Mouse (Mus musculus) ES-Bruce4 (cell line): ENCODE results near the gene Ski. TPM values are rescaled to one million over a fixed set of nuclear protein-coding genes. Genes with fewer than 3 reads are reported as not detected.
"Not testable (repeated sequence)": the region's sequence is repeated elsewhere in the genome, so short reads cannot be mapped to it uniquely, and the experiment has no call there.

Source experiments
- H3K27ac ChIP-seq: 2 replicates; pipeline ENCODE4 v1.5.1; 2012; ENCODE audit warnings: low read length, inconsistent platforms; ENCODE audit not compliant: insufficient read depth
- H3K27me3 ChIP-seq: 2 replicates; pipeline ENCODE4 v1.6.1; 2012; ENCODE audit warnings: mild to moderate bottlenecking, low read length, inconsistent platforms; ENCODE audit not compliant: control insufficient read depth, poor library complexity, insufficient read depth, severe bottlenecking
- H3K36me3 ChIP-seq: 2 replicates; pipeline ENCODE4 v1.6.1; 2012; ENCODE audit warnings: inconsistent platforms, mild to moderate bottlenecking, low read length, moderate library complexity; ENCODE audit not compliant: control insufficient read depth, poor library complexity, insufficient read depth, severe bottlenecking
- H3K4me1 ChIP-seq: one replicate; pipeline ENCODE4 v1.8.1; 2011; ENCODE audit warnings: low read length; ENCODE audit not compliant: control insufficient read depth, insufficient read depth
- H3K4me3 ChIP-seq: 2 replicates; pipeline ENCODE4 v1.5.1; 2011; ENCODE audit warnings: low read depth, mild to moderate bottlenecking, low read length
- H3K9ac ChIP-seq: 2 replicates; pipeline ENCODE4 v1.6.1; 2012; ENCODE audit warnings: low read depth, mild to moderate bottlenecking, inconsistent platforms; ENCODE audit not compliant: poor library complexity, severe bottlenecking
- H3K9me3 ChIP-seq: replicated peaks from 2 replicates; pipeline ENCODE4 v1.6.1; 2012; ENCODE audit warnings: mild to moderate bottlenecking, low read length, inconsistent platforms; ENCODE audit not compliant: control insufficient read depth, poor library complexity, insufficient read depth, severe bottlenecking
- CTCF ChIP-seq: IDR thresholded peaks from one replicate; pipeline ENCODE4 v1.8.1; 2011; ENCODE audit warnings: low read depth, low read length
- EP300 ChIP-seq: IDR thresholded peaks from 2 replicates; pipeline ENCODE4 v1.6.1; 2011; ENCODE audit warnings: low read depth, low read length; ENCODE audit not compliant: insufficient read depth
- POLR2A ChIP-seq: IDR thresholded peaks from one replicate; pipeline ENCODE4 v1.8.1; 2011; ENCODE audit warnings: low read length; ENCODE audit not compliant: insufficient read depth
- polyA plus RNA-seq: library from polyadenylated mRNA; stranded (reverse); fragments of >200 nt; gene quantifications from 2 replicates; pipeline ENCODE4 v1.2.4, GENCODE M21; 2011; ENCODE audit warnings: low read depth; ENCODE audit not compliant: missing spikeins, insufficient read depth, insufficient read length

Ski gene
- polyA plus RNA-seq, 1 experiment, result 67.2 TPM

DNA sequence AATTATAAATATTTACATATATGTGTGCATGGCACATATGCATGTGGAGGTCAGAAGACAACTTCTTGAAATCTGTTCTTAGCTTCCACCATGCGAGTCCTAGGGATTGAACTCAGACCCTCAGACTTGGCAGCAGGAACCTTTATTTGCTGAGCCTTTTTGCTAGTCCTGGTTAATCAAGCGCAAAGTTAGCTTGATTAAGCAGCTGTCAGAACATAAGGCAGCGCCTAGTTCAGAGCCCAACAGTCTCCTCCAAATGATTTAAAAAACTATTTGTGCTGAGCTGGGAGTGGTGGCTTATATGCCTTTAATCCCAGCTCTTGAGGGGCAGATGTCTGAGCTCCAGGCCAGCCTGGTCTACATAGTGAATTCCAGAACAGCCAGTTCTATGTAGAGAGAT, 28.8 kb upstream of the Ski start:
- H3K4me3 ChIP-seq, result no peak overlapping the region; the same call in 1 of the 2 replicates
- H3K27ac ChIP-seq, result no peak overlapping the region
- no peak for TF ChIP-seq CTCF
- H3K36me3 ChIP-seq, result no peaks in the 10 kb centered on the region
- no peaks in the 10 kb centered on the region for H3K4me1 ChIP-seq
- H3K27me3 ChIP-seq, result no peaks in the 10 kb centered on the region
- peak overlapping the region; percentile 84; the same call in 1 of the 2 replicates for H3K9ac ChIP-seq
- H3K9me3 ChIP-seq, result no peaks in the 10 kb centered on the region

DNA sequence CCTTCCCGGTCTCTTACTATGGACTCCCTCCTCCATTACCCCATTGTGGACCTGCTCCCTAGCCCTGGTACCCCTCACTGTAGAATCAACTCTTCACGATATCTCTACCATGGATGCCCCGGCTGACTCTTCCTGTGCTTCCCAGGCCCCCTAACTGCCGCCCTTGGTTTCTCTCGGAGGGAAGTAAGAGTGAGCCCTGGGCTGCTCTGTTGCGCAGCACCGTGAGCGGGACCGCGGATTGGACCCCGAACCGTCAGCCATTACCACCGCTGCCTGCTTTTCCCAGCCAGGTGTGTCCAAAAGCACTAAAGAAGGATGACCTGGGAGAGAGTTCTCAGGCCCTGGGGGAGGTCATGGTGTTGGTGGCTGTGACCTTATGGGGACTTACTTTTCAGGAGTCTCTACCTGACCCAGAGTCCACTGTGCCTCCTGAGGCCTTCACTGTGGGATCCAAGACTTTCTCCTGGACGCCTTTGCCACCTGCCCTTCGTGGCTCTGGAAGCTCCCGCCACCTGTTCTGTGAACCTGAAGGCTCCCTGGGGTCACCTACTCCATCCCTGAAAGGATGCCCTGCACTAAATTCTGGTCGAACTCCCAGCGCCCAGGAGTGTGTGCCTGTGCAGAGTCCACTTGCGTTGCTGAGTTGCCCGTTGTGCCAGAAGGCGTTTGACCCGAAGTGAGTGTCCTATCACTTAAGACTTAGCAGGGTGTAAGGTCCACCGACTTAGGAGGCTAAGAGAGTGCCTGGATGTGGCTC, 28.1 kb upstream of the Ski start:
- Histone ChIP-seq H3K9ac (peak overlapping the region; percentile 84), H3K36me3 (no peaks in the 10 kb centered on the region), H3K9me3 (no peaks in the 10 kb centered on the region), H3K4me3 (peak overlapping the region; percentile 86), H3K27ac (peak overlapping the region; percentile 87), H3K4me1 (no peaks in the 10 kb centered on the region), H3K27me3 (no peaks in the 10 kb centered on the region)
- no peak for TF ChIP-seq EP300
- no peak for TF ChIP-seq POLR2A
- no peak for TF ChIP-seq CTCF

DNA sequence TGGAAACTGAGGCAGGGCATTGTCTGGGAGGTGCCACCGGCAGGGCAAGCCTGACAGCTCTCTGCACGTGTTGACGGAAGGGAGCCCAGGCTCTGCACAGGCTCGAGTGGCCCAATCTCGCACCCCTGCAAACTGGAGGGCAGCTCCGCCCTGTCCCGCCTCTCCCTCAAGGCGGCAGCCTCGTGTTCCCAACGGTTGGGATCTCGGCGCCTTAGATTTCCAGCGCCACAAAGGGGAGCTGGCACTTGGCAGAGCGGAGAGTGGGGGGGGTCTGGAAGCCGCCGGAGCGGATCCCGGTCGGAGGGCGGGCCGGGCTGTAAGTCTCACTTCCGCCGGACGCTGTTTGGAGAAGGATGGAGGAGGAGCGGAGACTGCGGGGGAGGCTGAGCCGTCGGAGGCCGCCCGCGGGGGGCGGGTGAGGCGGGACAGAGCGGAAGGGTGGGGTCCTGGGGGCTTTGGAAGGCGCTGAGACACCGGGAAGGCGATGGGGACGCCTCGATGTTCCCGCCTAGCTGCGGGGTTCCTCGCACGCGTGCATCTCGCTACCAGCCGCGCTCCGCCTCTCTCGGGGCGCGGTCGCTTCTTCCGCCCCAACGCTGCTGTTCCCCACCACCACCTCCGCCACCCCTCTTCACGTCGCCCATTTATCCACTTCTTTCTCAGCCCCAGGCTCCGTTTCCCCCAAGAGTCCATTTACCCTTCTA, 27.4 kb upstream of the Ski start, which contains the start of gene Faap20:
Faap20 (plus strand) TSS at position 155 of the 704 bp plus-strand sequence.
- Histone ChIP-seq H3K9ac (peak within 1 kb of the TSS; percentile 84), H3K27me3 (no peaks in the 10 kb centered on the region), H3K36me3 (no peaks in the 10 kb centered on the region), H3K9me3 (no peaks in the 10 kb centered on the region), H3K27ac (peak within 1 kb of the TSS; percentile 87), H3K4me1 (no peaks in the 10 kb centered on the region), H3K4me3 (peak within 1 kb of the TSS; percentile 86)
- TF ChIP-seq EP300 (no peak), POLR2A (peak; percentile 67), CTCF (no peak)

DNA sequence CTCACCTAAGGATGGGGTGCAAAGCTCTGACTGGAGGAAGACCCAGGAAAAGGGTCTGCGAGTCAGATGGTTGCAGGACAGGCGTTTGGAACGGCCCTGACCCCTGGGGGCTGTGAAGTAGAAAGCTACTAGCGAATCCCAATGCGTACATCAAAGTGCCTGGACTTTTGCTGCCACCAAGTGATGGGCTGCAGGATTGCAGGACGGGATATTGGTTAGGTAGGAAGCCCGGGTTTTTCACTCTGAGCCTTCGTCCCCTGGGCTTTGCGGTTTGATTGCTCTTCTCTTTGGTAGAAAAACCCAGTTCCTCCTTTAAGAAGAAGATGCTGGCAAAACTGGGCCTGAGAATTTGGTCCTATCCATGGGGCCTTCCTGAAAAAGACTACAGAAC, 26.9 kb upstream of the Ski start:
- peak; percentile 97 for TF ChIP-seq CTCF
- TF ChIP-seq EP300, result peak; percentile 39; the same call in 1 of the 2 replicates
- no peak for TF ChIP-seq POLR2A
- H3K4me1 ChIP-seq, result no peaks in the 10 kb centered on the region
- H3K27me3 ChIP-seq, result no peaks in the 10 kb centered on the region
- peak overlapping the region; percentile 86 for H3K4me3 ChIP-seq
- H3K9ac ChIP-seq, result peak overlapping the region; percentile 84
- no peaks in the 10 kb centered on the region for H3K9me3 ChIP-seq
- peak overlapping the region; percentile 77 for H3K27ac ChIP-seq
- H3K36me3 ChIP-seq, result no peaks in the 10 kb centered on the region

DNA sequence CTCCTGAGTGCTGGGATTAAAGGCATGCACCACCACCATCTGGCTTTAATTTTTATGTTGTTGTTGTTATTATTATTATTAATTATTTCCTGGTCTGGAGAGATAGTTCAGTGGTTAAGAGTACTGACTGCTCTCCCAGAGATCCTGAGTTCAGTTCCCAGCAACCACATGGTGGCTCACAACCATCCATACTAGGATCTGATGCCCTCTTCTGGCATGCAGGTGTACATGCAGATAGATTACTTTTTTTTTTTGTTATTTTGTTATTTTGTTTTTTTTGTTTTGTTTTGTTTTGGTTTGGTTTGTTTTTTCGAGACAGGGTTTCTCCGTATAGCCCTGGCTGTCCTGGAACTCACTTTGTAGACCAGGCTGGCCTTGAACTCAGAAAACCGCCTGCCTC, 25.7 kb upstream of the Ski start:
- H3K9ac ChIP-seq, H3K36me3 ChIP-seq, H3K27me3 ChIP-seq, H3K4me3 ChIP-seq, H3K9me3 ChIP-seq, H3K4me1 ChIP-seq, H3K27ac ChIP-seq: not testable (repeated sequence)

DNA sequence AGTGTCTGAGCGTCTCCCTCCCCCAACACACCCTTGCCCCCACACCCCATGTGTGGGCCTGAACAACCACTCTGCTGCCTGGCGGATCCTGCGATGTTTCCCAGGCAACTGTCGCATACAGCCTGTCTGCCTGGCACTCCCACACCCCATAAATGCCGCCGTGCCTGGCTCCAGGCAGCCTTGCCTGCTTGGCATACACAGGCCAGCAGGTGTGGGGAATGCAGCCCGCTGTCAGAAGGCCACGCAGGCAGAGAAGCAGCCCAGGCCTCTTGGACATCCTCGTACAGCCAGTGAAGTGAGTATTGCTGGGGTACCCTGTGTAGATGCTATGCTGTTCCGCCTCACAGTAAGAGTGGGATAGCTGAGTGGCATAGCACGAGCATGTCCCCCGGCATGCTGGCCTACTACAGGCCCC, 24.3 kb upstream of the Ski start:
- Histone ChIP-seq H3K9me3 (no peaks in the 10 kb centered on the region), H3K4me3 (peak overlapping the region; percentile 18; the same call in 1 of the 2 replicates), H3K27me3 (no peaks in the 10 kb centered on the region), H3K4me1 (no peaks in the 10 kb centered on the region), H3K36me3 (no peaks in the 10 kb centered on the region), H3K9ac (no peak overlapping the region), H3K27ac (no peak overlapping the region)
- TF ChIP-seq CTCF (no peak), EP300 (no peak), POLR2A (no peak)
